Mouse (Mus musculus) spleen, adult 2 months (tissue): ENCODE measurements at regions not wholly inside any gene's neighbourhood (a gene's known extent, or its start where the extent isn't known, plus 50 kb on each side); places are given as distances from the start of the nearest gene placed in this dataset.

Experiments
- DNase-seq, 2 experiments: peaks; one replicate each; pipeline versions ENCODE4 v3.0.0 to v3.0.0-alpha.2; 2012 to 2021; ENCODE audit warnings: low spot score in 2 of 2, low read depth in 1 of 2
- H3K27ac ChIP-seq: fragments of 200-500 bp; 2 replicates; pipeline ENCODE4 v1.5.1; 2012; ENCODE audit warnings: low read length, inconsistent platforms; ENCODE audit not compliant: insufficient read depth
- H3K27me3 ChIP-seq: fragments of 200-500 bp; 2 replicates; pipeline ENCODE4 v1.6.1; 2012; ENCODE audit warnings: mild to moderate bottlenecking, moderate library complexity, low read length, inconsistent platforms; ENCODE audit not compliant: control insufficient read depth, insufficient read depth
- H3K36me3 ChIP-seq: fragments of 200-500 bp; 2 replicates; pipeline ENCODE4 v1.6.1; 2012; ENCODE audit warnings: mild to moderate bottlenecking, low read length, inconsistent platforms; ENCODE audit not compliant: control insufficient read depth, insufficient read depth
- H3K4me1 ChIP-seq: fragments of 200-500 bp; 2 replicates; pipeline ENCODE4 v1.6.1; 2011; ENCODE audit warnings: inconsistent platforms; ENCODE audit not compliant: control insufficient read depth, insufficient read depth, insufficient read length
- H3K4me3 ChIP-seq: fragments of 200-500 bp; 2 replicates; pipeline ENCODE4 v1.5.1; 2011; ENCODE audit warnings: mild to moderate bottlenecking, inconsistent platforms; ENCODE audit not compliant: insufficient read depth, insufficient read length; ENCODE audit errors: extremely low read depth
- CTCF ChIP-seq: fragments of 200-500 bp; IDR thresholded peaks from 2 replicates; pipeline ENCODE4 v1.5.1; 2011; ENCODE audit warnings: mild to moderate bottlenecking, inconsistent platforms; ENCODE audit not compliant: insufficient read depth, insufficient read length, insufficient replicate concordance; ENCODE audit errors: extremely low read depth
- POLR2A ChIP-seq: fragments of 200-500 bp; IDR thresholded peaks from 2 replicates; pipeline ENCODE4 v1.6.1; 2011; ENCODE audit warnings: low read depth, low read length, inconsistent platforms
- WGBS: fragments of 180-500 bp; shearing (Covaris S2); methylation state at CpG from one replicate; pipeline ENCODE4 v1.1.7; 2018; 5-methylcytosine and 5-hydroxymethylcytosine counted together

DNA sequence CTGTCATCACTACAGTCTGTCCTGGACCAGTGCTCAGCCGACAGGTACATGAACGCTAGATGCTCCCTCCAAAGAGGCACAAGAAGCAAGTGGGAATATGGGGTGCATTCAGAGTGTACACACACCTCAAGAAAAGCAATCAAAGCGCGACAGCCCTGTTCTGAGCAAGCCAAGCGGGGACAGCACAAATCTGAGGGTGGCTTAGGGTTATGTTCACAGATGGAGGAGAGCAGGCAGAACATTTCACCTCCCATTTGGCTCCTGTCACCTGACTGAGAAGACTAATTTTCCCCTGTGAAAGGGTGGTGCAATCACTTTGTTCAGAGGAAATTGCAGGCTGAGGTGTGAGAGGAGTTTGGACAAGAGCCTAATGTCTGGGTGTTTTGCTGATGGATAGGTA is 106.8 kb upstream of the Wscd1 start:
- no peak for DNase-seq
- 90% methylated on average over 5 of the region's 5 CpGs for WGBS
- Histone ChIP-seq H3K27me3 (no peaks in the 10 kb centered on the region), H3K27ac (no peak overlapping the region), H3K36me3 (no peaks in the 10 kb centered on the region), H3K4me3 (no peak overlapping the region), H3K4me1 (no peaks in the 10 kb centered on the region)
- TF ChIP-seq POLR2A, result no peak
- no peak for TF ChIP-seq CTCF

DNA sequence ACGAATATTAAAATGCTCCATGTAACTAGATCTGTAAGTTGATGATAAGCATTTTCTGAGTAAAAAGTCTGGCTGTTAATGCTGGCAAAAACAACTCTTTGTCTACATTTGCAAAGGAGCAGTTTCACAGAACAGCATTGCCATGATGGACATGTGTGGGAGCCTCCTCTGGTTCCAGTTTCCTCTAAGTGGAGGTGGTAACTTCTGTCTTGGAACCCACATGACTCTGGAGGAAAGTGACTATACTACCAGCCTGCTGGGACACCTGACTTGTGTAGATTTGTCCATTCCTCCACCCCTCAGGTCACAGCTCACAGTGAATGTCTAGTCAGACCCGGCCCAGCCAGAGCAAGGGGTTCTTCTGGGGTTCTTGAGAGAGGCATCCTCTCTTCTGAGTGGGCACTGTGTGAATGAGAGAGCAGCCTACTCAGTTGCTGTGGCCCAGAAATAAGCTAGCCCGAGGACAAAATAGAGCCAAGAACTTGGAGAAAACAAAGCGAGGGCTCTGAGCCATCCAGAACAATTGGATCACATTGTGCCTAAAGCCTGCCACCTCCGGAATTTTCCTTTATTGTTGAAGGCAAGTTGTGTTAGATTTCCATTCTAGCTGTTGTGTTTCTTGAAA is 97.9 kb upstream of the Wscd1 start:
- no peak overlapping the region for H3K27ac ChIP-seq
- H3K27me3 ChIP-seq, result no peaks in the 10 kb centered on the region
- no peaks in the 10 kb centered on the region for H3K4me1 ChIP-seq
- no peak for TF ChIP-seq POLR2A
- TF ChIP-seq CTCF, result no peak
- 87% methylated on average over 5 of the region's 5 CpGs for WGBS
- H3K36me3 ChIP-seq, result no peaks in the 10 kb centered on the region
- H3K4me3 ChIP-seq, result no peak overlapping the region
- DNase-seq, result no peak

DNA sequence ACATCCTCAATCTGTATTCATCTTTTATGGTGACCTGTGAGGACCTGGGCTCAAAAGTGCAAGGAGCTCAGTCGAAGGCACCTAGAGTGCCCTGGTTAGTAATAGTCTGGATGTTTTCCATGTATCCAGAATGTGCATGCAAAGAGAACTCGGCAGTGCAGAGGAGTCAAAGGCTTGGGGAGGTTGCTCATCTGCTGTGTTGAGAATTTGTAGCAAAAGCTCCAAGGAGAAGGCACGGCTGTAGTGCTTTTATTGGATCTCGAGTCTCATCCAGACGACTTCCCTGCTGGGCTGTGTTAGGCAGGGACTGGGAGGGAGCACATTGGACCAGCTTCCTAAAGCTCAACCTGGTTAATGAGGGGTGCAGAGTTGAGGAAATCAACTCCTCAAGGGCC is 97.3 kb upstream of the Wscd1 start:
- no peak overlapping the region for H3K4me3 ChIP-seq
- no peak overlapping the region for H3K27ac ChIP-seq
- H3K4me1 ChIP-seq, result no peaks in the 10 kb centered on the region
- TF ChIP-seq POLR2A (no peak), CTCF (no peak)
- no peaks in the 10 kb centered on the region for H3K36me3 ChIP-seq
- H3K27me3 ChIP-seq, result no peaks in the 10 kb centered on the region
- WGBS, result 75% methylated on average over 5 of the region's 5 CpGs
- no peak for DNase-seq

DNA sequence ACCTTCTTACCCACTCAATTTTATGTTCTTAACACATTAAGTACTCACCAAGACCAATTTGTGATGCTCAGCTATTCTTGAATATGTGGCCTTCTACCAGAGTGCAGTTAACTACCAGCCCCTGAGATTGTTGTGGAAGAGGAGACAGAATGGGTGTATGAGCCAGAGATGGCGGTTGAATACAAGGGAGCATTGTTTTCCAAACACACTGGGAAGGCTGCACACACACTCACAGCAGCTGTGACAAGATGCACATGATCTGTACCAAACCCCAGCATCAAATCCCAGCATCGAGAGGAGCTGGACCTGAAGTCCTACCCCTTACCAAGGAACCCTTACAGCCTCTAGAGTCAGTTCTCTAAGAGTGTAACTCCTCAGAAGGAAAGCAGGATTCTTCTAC is 91.4 kb upstream of the Wscd1 start:
- Histone ChIP-seq H3K27ac (no peak overlapping the region), H3K27me3 (no peaks in the 10 kb centered on the region), H3K4me3 (no peak overlapping the region), H3K36me3 (no peaks in the 10 kb centered on the region), H3K4me1 (no peaks in the 10 kb centered on the region)
- no peak for DNase-seq
- TF ChIP-seq CTCF (no peak), POLR2A (no peak)
- WGBS, result 79% methylated on average over 2 of the region's 2 CpGs

DNA sequence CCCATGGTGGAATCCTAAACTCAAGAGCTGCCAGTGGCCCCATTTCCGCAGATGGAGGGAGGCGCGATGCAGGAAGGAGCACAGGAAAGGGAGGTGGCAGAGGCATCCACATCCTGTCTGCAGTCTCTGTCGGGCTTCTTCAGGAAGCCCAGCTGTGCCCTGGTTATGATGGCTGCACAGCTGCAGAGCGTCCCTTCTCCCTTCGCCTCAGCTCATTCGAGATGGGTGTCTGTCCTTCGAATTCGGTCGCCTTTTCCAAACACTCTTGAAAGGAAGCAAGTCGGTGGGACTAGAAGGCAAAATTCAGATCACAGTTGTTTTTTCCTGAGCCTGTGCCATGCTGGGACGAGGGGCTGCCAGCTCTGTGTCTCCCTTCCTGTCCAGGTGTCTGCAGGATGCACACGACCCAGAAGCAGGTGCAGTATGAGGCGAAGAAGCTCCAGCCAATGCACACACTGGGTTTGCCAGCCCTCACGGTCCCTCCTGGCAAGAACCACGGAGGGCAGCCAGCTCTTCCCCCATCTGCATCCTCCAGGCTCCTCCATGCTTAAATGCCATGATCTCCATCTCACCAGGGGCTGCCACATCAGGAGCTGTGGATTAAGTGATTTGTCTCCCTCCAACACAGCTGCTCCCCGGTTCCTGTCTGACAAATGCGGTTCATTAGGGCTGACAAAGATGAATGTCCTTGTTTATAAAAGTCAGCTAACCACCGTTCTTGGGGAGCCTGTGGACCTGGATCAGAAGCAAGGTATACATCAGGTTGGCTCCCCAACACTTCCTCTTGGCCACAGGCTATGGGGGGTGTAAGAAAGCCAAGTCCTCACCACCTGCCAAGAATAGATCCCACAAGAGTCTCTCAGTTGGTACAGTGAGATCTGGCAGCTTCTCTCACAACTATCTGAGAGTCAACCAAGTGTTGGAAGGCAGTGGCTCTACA is 79.3 kb upstream of the Wscd1 start:
- H3K4me3 ChIP-seq, result peak overlapping the region; percentile 21; the same call in 1 of the 2 replicates
- no peaks in the 10 kb centered on the region for H3K27me3 ChIP-seq

DNA sequence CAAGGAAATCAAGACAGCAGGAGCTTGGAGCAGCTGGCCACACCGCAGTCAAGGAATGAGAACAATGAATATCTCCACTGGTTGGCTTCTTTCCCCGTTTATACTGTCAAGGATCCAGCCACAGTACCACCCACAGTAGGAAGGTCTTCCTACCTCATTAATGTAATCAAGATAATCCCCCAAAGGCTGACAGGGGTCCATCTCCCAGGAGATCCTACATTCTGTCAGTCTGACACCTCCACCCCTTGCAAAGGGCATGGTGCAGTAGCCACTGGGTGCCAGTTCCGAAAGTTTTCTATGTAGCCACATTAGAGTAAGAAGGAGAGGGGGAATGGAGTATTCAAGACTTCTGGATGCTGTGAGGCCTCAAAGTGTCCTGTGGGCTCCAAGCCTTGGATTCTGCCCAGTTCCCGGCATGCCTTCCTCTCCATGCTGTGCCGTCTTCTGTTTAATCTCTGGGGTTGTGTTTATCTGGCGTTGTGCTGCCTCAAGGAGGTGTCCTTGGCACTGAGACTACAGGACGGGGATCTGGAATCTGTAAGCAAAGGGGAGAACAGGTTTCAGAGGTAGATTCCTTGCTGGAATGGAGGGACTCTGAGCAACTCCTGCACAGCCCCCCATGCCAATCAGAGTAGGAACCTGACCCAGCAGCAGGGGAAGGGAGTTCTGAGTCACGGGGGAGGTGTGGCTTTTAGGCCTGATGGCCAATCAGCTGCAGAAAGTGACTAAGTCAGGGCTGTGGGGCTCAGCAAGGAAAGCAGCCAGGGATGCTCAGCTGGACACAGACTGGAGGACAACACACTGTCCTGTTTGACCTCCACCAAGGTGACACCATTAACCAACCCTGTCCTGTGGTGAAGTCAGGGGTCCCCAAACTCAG is 77.3 kb upstream of the Wscd1 start:
- Histone ChIP-seq H3K27ac (no peak overlapping the region), H3K36me3 (no peaks in the 10 kb centered on the region), H3K4me3 (no peak overlapping the region), H3K4me1 (no peaks in the 10 kb centered on the region), H3K27me3 (no peaks in the 10 kb centered on the region)
- TF ChIP-seq POLR2A (no peak), CTCF (no peak)
- WGBS, result 85% methylated on average over 8 of the region's 8 CpGs
- DNase-seq, result no peak

More for the DNA sequence above, 79.3 kb upstream of the Wscd1 start:
- no peak overlapping the region for H3K27ac ChIP-seq
- WGBS, result 5% methylated on average over 19 of the region's 19 CpGs
- H3K36me3 ChIP-seq, result no peaks in the 10 kb centered on the region
- DNase-seq, result no peak
- no peaks in the 10 kb centered on the region for H3K4me1 ChIP-seq
- TF ChIP-seq POLR2A, result no peak
- no peak for TF ChIP-seq CTCF
